Mouse (Mus musculus) forebrain, embryonic 10.5 days (tissue): ENCODE results near the gene Tnik. TPM values are rescaled to one million over a fixed set of nuclear protein-coding genes. Genes with fewer than 3 reads are reported as not detected.

Source experiments
- DNase-seq: peaks from one replicate; pipeline ENCODE4 v3.0.0-alpha.2; 2017; ENCODE audit warnings: low spot score; ENCODE audit errors: extremely low spot score
- H3K27ac ChIP-seq: fragments of 300-500 bp; sonication (generic); 2 replicates; pipeline ENCODE4 v1.5.1; 2016; ENCODE audit warnings: mild to moderate bottlenecking
- H3K27me3 ChIP-seq: fragments of 300-500 bp; sonication (generic); 2 replicates; pipeline ENCODE4 v1.6.1; 2016; ENCODE audit warnings: mild to moderate bottlenecking; ENCODE audit not compliant: poor library complexity, severe bottlenecking
- H3K36me3 ChIP-seq: fragments of 300-500 bp; sonication (generic); replicated peaks from 2 replicates; pipeline ENCODE4 v1.6.1; 2016; ENCODE audit warnings: mild to moderate bottlenecking, moderate library complexity
- H3K4me1 ChIP-seq: fragments of 300-500 bp; sonication (generic); 2 replicates; pipeline ENCODE4 v1.6.1; 2016
- H3K4me3 ChIP-seq: fragments of 300-500 bp; sonication (generic); 2 replicates; pipeline ENCODE4 v1.5.1; 2016; ENCODE audit warnings: mild to moderate bottlenecking, moderate library complexity
- H3K9me3 ChIP-seq: fragments of 300-500 bp; sonication (generic); 2 replicates; pipeline ENCODE4 v1.6.1; 2016; ENCODE audit warnings: mild to moderate bottlenecking, moderate library complexity
- WGBS: fragments of 180-500 bp; shearing (Covaris S2); methylation state at CpG from one replicate; pipeline ENCODE4 v1.1.7; 2016; 5-methylcytosine and 5-hydroxymethylcytosine counted together
- polyA plus RNA-seq: library from polyadenylated mRNA; unstranded; fragments of >200 nt; fragmentation: Nextera tagmentation; extraction: Ambion mirVana; gene quantifications from 2 replicates; pipeline ENCODE4 v1.2.1, GENCODE M21; 2016

Gene Tnik
- polyA plus RNA-seq, 1 experiment from 2014 or later: 9.6 TPM

DNA sequence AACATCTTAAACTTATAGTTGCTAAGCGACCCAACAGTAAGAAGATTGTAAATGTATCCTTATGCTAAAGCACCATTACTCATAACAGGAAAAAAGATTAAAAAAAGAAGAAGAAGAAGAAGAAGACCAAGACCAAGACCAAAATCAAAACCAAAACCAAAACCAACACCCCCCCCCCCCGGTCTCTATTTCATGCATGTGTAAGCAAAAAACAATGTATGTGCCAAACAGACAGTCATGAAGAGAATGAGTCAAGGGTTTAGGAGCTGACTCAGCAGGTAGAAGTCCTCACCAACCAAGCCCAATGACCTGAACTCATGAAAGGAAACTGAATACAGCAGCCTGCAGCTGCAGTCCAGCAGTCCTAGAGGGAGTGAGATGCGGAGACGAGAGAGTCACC lies 26.3 kb upstream of the Tnik start:
- Histone ChIP-seq H3K27ac (no peak overlapping the region), H3K4me1 (no peaks in the 10 kb centered on the region), H3K4me3 (no peak overlapping the region), H3K36me3 (no peaks in the 10 kb centered on the region), H3K9me3 (no peaks in the 10 kb centered on the region), H3K27me3 (no peaks in the 10 kb centered on the region)
- 93% methylated on average over 4 of the region's 4 CpGs for WGBS
- no peak for DNase-seq

DNA sequence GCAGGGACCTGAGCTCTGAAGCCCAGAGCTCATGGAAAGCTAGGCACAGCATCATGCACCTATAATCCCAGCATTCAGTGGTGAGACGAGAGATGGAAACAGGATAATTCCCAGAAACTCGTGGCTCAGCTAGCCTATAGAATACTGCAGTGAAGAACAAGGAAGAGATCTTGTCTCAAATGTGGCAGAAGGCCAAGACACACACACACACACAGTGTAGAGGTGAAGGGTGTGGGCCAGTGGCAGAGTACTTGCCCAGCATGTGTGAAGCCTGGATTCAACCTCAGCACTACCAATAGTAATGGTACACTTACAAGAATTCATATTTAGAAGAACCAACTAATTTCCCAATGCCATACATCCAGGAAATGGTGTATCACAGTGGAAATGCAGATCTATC lies 24.9 kb upstream of the Tnik start:
- Histone ChIP-seq H3K4me1 (no peaks in the 10 kb centered on the region), H3K9me3 (no peaks in the 10 kb centered on the region), H3K36me3 (no peaks in the 10 kb centered on the region), H3K27ac (no peak overlapping the region), H3K27me3 (no peaks in the 10 kb centered on the region), H3K4me3 (no peak overlapping the region)
- DNase-seq: no peak
- WGBS: 83% methylated on average over 2 of the region's 2 CpGs

DNA sequence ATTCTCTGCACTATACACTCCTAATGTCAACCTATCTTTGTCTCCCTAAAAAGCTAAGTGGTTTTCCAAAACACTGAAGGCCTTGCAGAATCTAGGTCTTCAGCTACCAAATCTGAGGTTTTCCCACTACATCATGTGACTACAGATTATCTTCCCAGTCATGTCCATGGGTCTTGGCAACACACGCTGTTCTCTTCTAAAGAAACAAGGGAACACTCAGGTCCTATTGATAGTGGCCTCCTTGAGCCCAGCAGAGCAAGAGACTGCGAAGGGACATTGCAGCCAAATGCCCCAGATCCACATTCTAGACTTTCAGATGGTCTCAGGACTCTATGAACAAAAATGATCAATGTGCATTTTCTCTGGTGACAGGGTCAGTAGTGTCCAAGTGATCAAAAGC lies 20.5 kb upstream of the Tnik start:
- no peak overlapping the region for H3K4me3 ChIP-seq
- no peak overlapping the region for H3K27ac ChIP-seq
- H3K27me3 ChIP-seq: no peaks in the 10 kb centered on the region
- H3K4me1 ChIP-seq: no peaks in the 10 kb centered on the region
- no peaks in the 10 kb centered on the region for H3K36me3 ChIP-seq
- DNase-seq: no peak
- no peaks in the 10 kb centered on the region for H3K9me3 ChIP-seq
- WGBS: 87% methylated on average over 2 of the region's 2 CpGs

DNA sequence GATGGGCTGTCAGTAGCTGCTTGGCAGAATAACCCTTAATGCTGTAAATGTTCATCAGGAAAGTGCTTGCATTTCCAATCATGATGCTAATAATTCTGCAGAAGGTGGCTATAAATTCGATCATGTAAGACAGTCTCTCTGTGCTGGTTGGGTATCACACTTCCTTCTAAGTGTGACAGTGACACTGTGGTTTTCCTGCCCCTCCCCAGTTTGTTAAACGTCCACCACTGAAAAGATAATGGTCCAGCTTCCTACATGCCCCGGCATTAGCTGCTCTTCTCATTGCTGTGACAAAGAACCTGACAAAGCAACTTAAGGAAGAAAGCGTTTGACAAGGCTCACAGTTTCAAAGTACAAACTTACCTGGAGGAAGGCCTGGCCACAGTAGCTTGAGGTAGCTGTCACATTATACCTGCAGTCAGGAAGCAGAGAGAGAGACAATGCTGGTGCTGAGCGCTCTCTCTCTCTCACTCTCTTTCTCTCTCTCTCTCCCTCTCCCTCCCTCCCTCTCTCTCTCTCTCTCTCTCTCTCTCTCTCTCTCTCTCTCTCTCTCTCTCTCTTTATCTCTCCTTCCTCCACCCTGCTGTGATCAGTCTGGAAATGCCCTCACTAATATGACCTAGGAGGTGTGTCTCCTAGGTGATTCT lies 18.6 kb upstream of the Tnik start:
- 88% methylated on average over 5 of the region's 5 CpGs for WGBS
- DNase-seq: no peak
- H3K36me3 ChIP-seq: no peaks in the 10 kb centered on the region
- H3K27ac ChIP-seq: no peak overlapping the region
- H3K27me3 ChIP-seq: no peaks in the 10 kb centered on the region
- no peak overlapping the region for H3K4me3 ChIP-seq
- H3K9me3 ChIP-seq: no peaks in the 10 kb centered on the region
- H3K4me1 ChIP-seq: no peaks in the 10 kb centered on the region

DNA sequence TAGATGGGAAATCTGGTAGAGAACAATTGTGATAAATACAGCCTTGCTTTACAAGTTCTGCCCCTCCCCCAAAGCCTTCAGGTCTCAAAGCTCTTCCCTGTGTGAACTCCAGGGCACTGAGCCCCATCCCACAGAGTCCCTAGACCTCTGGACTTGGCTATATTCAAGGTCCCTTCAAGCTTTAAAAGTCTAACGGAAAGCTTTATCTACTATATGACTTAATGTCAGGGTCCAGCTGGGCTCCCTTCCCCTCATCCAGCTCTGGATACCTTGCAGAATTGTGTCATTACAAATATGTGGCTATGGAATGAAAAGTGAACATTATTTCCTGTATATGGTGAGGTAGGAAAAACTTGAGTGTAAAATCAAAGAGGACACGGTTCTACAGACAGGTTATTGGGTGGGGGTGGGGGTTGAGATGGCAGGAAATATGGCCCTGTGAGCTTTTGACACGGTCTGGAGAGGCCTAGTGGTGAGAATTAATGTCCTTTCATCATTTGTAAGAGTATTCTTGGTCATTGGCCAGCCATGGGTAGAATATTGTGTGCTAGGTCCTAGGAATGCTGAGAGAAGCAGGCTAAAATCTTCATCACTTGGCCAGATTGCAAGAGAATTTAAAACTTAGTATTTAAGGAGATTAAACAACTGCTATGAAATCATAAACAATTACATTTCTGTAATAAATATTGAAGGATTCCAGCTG lies 14.6 kb upstream of the Tnik start:
- no peak overlapping the region for H3K4me3 ChIP-seq

DNA sequence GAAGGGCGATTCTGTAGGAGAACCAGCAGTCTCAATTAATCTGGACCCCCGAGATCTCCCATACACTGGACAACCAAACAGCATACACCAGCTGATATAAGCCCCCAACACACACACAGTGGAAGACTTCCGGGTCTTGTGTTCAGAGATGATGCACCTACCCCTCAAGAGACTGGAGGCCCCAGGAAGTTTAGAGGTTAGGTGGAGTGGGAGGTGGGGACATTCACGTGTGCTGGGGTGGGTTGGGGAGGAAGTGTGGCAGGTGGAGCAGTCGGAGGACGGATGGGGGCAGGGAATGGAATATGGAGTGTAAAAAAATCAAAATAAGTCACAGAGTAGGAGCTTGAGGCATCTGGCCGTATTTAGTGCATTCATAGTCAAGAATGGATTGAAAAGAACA lies 7.3 kb upstream of the Tnik start:
- H3K36me3 ChIP-seq: no peaks in the 10 kb centered on the region
- no peak overlapping the region for H3K4me3 ChIP-seq
- no peak overlapping the region for H3K27ac ChIP-seq
- H3K9me3 ChIP-seq: no peaks in the 10 kb centered on the region
- peaks cover 7% of the 10 kb centered on the region for H3K4me1 ChIP-seq
- 87% methylated on average over 7 of the region's 7 CpGs for WGBS
- no peak for DNase-seq
- peaks cover 5% of the 10 kb centered on the region for H3K27me3 ChIP-seq

More for the DNA sequence above, 14.6 kb upstream of the Tnik start:
- Histone ChIP-seq H3K36me3 (no peaks in the 10 kb centered on the region), H3K27ac (no peak overlapping the region), H3K9me3 (no peaks in the 10 kb centered on the region), H3K4me1 (peaks cover 7% of the 10 kb centered on the region), H3K27me3 (no peaks in the 10 kb centered on the region)
- 73% methylated on average over 3 of the region's 3 CpGs for WGBS
- DNase-seq: no peak

DNA sequence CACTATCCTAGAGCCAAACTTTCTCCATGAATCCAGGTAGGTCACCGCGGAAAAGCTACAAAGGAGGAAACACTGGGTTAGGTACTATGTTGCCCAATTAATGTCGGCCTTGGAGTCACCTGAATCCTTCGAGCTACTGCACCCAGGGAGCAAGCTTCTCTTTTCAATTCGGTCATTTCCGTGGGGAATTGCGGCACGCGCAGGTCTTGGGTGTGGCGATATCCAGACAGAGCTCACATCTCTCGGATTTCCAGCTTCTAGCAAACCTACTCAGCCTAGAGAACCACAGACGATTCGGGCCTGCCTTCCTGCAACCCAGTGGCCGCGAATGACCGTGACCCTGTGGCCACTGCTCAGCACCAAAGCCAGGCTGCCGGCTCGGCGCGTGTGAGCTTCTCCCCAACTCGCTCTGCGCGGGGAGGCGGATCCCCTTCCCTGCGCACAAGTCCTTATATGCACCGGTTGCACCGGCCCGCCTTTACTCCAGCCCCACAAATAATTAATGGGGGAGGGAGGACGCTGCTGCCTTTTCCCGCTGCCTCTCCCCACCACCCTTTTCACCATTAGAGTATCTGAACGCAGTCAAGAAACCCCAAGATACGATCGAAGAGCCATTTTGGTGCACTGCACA lies 528 bp upstream of the Tnik start:
- Histone ChIP-seq H3K36me3 (no peaks in the 10 kb centered on the region), H3K4me3 (peak overlapping the region; percentile 70), H3K27me3 (peaks cover 48% of the 10 kb centered on the region), H3K9me3 (no peaks in the 10 kb centered on the region), H3K4me1 (peaks cover 47% of the 10 kb centered on the region), H3K27ac (peak overlapping the region; percentile 86)
- WGBS: under 1% methylated on average over 33 of the region's 33 CpGs
- peak; percentile 64 for DNase-seq

DNA sequence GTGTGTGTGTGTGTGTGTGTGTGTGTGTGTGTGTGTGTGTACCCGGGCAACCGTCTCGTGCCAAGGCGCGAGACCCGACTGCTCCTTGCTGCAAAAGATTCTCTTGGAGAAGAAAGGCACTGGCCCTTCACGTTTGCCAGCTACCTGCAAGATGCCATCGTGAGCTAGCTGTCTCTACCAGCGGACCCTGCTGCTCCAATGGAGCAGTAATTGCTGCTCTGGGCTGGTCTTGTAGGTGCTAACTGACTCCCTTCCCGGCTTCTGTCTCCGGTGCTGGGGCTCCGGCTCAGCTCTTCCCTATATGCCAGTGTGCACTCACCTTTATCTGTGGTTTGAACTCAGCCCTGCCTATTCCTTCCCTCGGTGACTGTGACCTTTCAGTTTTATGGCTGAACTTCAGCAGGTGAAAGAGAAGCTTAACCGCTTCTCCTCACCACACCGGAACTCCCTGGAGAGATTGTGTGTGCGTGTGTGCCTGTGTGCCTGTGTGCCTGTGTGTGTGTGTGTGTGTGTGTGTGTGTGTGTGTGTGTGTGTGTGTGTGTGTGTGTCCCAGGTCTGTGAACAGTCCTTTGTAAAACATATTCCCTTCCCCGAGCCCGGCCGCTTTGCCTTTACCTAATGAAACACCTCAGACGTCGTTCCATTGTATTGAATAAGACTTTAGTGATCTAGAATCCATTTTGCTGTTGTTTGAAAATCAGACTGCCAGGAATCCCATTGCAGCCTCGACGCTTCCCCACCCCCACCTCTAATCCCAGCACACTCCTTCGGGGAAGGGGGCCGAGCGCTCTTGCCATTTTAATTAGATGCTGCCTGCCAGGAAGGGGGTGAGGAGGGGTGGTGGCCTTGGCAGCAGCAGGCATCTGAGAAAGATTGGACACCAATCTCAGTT lies 1.2 kb downstream of the Tnik start:
- 1% methylated on average over 26 of the region's 26 CpGs for WGBS
- peak overlapping the region; percentile 70 for H3K4me3 ChIP-seq
- peaks cover 62% of the 10 kb centered on the region for H3K4me1 ChIP-seq
- DNase-seq: peak; percentile 58
- peaks cover 48% of the 10 kb centered on the region for H3K27me3 ChIP-seq
- no peaks in the 10 kb centered on the region for H3K36me3 ChIP-seq
- H3K27ac ChIP-seq: peak overlapping the region; percentile 86
- no peaks in the 10 kb centered on the region for H3K9me3 ChIP-seq

DNA sequence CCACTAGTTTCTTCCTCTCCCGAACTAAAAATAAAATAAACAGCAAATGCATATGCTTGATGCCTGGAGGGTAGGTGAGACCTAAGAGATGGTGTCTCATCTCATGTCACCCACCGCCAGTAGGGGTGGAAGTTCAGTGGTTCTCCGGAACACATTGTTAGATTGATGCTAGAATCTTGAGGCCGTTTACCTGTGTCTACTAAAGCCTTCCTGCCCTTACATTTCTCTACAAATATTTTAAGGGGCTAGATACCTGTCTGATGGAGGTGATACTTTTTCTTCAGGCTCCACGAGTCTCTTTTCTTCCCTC lies 1.8 kb downstream of the Tnik start:
- WGBS: 23% methylated on average over 5 of the region's 5 CpGs
- H3K4me1 ChIP-seq: peaks cover 65% of the 10 kb centered on the region
- H3K27ac ChIP-seq: peak overlapping the region; percentile 86

DNA sequence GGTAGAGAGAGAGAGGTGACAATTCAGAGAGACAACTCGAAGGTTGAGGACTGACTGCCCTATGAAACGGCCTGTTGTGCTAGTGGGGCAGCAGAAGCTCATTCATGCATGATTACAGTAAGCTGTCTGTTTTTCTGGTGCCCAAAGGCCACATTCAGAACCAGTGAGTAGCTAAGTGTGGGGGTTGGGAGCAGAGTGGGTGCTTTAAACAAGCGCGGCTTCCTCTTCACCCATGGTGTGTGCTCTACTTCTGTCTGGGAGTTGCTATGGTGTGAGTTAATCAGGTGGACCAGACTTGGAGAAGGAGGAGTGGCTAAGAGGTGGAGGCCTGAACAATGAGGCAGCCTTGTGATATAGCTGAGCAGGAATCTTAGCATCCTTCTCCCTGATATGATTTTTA lies 2.2 kb downstream of the Tnik start:
- peaks cover 69% of the 10 kb centered on the region for H3K4me1 ChIP-seq
- H3K4me3 ChIP-seq: peak overlapping the region; percentile 70
- 43% methylated on average over 4 of the region's 4 CpGs for WGBS
- H3K27me3 ChIP-seq: peaks cover 48% of the 10 kb centered on the region
- H3K27ac ChIP-seq: peak overlapping the region; percentile 71
- no peaks in the 10 kb centered on the region for H3K36me3 ChIP-seq
- no peaks in the 10 kb centered on the region for H3K9me3 ChIP-seq
- DNase-seq: no peak

More for the DNA sequence above, 1.8 kb downstream of the Tnik start:
- no peaks in the 10 kb centered on the region for H3K9me3 ChIP-seq
- no peaks in the 10 kb centered on the region for H3K36me3 ChIP-seq
- peak overlapping the region; percentile 70 for H3K4me3 ChIP-seq
- peaks cover 48% of the 10 kb centered on the region for H3K27me3 ChIP-seq
- DNase-seq: no peak

DNA sequence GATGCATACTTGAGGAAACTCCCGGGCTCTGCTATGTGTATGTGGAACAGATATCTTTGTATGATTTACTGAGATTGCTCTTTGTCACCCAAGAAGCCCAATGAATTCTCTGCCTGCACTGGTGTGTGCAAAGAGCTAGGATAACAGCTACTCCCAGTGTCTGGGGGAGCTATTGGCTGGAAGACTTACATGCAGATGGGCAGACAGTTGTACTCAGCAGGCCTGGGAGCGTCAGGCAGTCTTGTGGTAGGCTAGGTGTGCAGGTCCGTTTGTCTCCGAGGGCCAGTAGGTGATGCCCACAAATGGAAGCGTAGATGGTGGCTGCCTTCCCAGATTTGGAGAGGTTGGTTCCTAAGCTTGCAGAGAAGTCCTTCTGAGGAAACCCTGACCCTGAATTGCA lies 2.6 kb downstream of the Tnik start:
- no peaks in the 10 kb centered on the region for H3K36me3 ChIP-seq
- no peaks in the 10 kb centered on the region for H3K9me3 ChIP-seq
- DNase-seq: no peak
- peaks cover 70% of the 10 kb centered on the region for H3K4me1 ChIP-seq
- H3K4me3 ChIP-seq: peak overlapping the region; percentile 70
- 67% methylated on average over 5 of the region's 5 CpGs for WGBS
- H3K27me3 ChIP-seq: peaks cover 43% of the 10 kb centered on the region
- peak overlapping the region; percentile 71 for H3K27ac ChIP-seq

DNA sequence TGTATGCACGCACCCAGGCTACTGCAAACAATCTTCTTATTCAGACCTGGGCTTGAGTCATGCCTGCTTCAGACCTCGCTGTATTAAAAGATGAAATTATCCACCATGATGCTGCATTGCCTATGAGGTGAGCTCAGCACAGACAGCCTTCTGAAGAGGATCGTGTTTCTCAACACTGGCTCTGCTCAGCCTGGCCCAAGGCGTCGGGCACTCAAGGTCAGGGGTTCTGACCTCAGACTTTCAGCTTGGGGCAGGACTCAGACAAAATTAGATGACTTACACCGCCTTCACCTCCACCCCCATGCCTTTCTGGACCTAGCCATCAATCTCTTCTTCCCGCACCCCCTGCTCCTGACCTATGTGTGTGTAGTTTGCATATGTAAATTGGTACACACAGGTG lies 4.2 kb downstream of the Tnik start:
- no peak for DNase-seq
- 56% methylated on average over 7 of the region's 7 CpGs for WGBS
- peaks cover 28% of the 10 kb centered on the region for H3K27me3 ChIP-seq
- H3K4me1 ChIP-seq: peaks cover 66% of the 10 kb centered on the region
- no peaks in the 10 kb centered on the region for H3K36me3 ChIP-seq
- H3K9me3 ChIP-seq: no peaks in the 10 kb centered on the region
- no peak overlapping the region for H3K4me3 ChIP-seq
- H3K27ac ChIP-seq: no peak overlapping the region
